Mouse (Mus musculus): Measurements from ENCODE around the gene Usp42. TPM values are rescaled to one million over a fixed set of nuclear protein-coding genes. Genes with fewer than 3 reads are reported as not detected.

Usp42 gene
- total RNA-seq (2021): 10 to 100 TPM in 1 of 2 experiments, 1 to 10 TPM in 1; 9.7 to 11.3 TPM

- DNase-seq: peak; percentile 97
- intact Hi-C loops (cut with DNase I): loop anchor here (2.0 kb wide), 1 partner anchor 184 kb away; no protein-coding TSS in a partner anchor
Measured at GRCm38 (mm10) chr5:143732180-143732891, at the start of gene Usp42. TSS of gene Usp42 (minus strand) at chr5:143732280.

GRCm38 (mm10) chr5:143760508-143760907 is 28.4 kb upstream of the Usp42 start:
- intact Hi-C loops (cut with DNase I): no loop called here
- no peak for DNase-seq

GRCm38 (mm10) chr5:143759554-143759953 is 27.5 kb upstream of the Usp42 start:
- intact Hi-C loops (cut with DNase I): no loop called here
- no peak for DNase-seq

GRCm38 (mm10) chr5:143757755-143758443 is 25.8 kb upstream of the Usp42 start:
- peak; percentile 91 for DNase-seq
- intact Hi-C loops (cut with DNase I): no loop called here

GRCm38 (mm10) chr5:143755529-143756141 is 23.6 kb upstream of the Usp42 start:
- no peak for DNase-seq
- intact Hi-C loops (cut with DNase I): no loop called here

- intact Hi-C loops (cut with DNase I): no loop called here
Measured at GRCm38 (mm10) chr5:143749630-143750208, 17.6 kb upstream of the Usp42 start.

GRCm38 (mm10) chr5:143731483-143732112 is 482 bp downstream of the Usp42 start:
- intact Hi-C loops (cut with DNase I): loop anchor here (2.0 kb wide), 1 partner anchor 185 kb away; no protein-coding TSS in a partner anchor
- peak; percentile 34 to 40 for DNase-seq

More at GRCm38 (mm10) chr5:143749630-143750208, 17.6 kb upstream of the Usp42 start:
- DNase-seq: no peak

GRCm38 (mm10) chr5:143730915-143731314 is 1.2 kb downstream of the Usp42 start:
- intact Hi-C loops (cut with DNase I): no loop called here
- no peak for DNase-seq

- intact Hi-C loops (cut with DNase I): no loop called here
- no peak for DNase-seq
Measured at GRCm38 (mm10) chr5:143721962-143722361, 10.1 kb downstream of the Usp42 start.

- no peak for DNase-seq
- intact Hi-C loops (cut with DNase I): loop anchor here (5.0 kb wide), 1 partner anchor 280 kb away; no protein-coding TSS in a partner anchor
Measured at GRCm38 (mm10) chr5:143712011-143712800, 19.9 kb downstream of the Usp42 start.

GRCm38 (mm10) chr5:143711326-143711725 is 20.8 kb downstream of the Usp42 start:
- peak; percentile 78 to 82 for DNase-seq
- intact Hi-C loops (cut with DNase I): loop anchor here (1.0 to 5.0 kb wide), 2 partner anchors 143 to 279 kb away; no protein-coding TSS in a partner anchor

- no peak for DNase-seq
- intact Hi-C loops (cut with DNase I): loop anchor here (5.0 kb wide), 1 partner anchor 85 kb away; the partner anchor contains the start of gene Cyth3
Measured at GRCm38 (mm10) chr5:143706822-143707200, 25.3 kb downstream of the Usp42 start.

GRCm38 (mm10) chr5:143706030-143706821 is 25.9 kb downstream of the Usp42 start:
- intact Hi-C loops (cut with DNase I): loop anchor here (5.0 kb wide), 1 partner anchor 84 kb away; the partner anchor contains the start of gene Cyth3
- DNase-seq: peak in 1 of 2 experiments; percentile 26

GRCm38 (mm10) chr5:143705659-143705982 is 26.5 kb downstream of the Usp42 start:
- intact Hi-C loops (cut with DNase I): loop anchor here (5.0 kb wide), 1 partner anchor 83 kb away; the partner anchor contains the start of gene Cyth3
- DNase-seq: no peak

- intact Hi-C loops (cut with DNase I): loop anchor here (5.0 kb wide), 1 partner anchor 83 kb away; the partner anchor contains the start of gene Cyth3
- peak in 1 of 2 experiments; percentile 26 for DNase-seq
Measured at GRCm38 (mm10) chr5:143704875-143705658, 27.0 kb downstream of the Usp42 start.

- no peak for DNase-seq
- intact Hi-C loops (cut with DNase I): no loop called here
Measured at GRCm38 (mm10) chr5:143701074-143701473, 31.0 kb downstream of the Usp42 start.

GRCm38 (mm10) chr5:143700247-143700646 is 31.8 kb downstream of the Usp42 start:
- intact Hi-C loops (cut with DNase I): no loop called here

GRCm38 (mm10) chr5:143698454-143698853 is 33.6 kb downstream of the Usp42 start:
- DNase-seq: no peak
- intact Hi-C loops (cut with DNase I): no loop called here

More at GRCm38 (mm10) chr5:143700247-143700646, 31.8 kb downstream of the Usp42 start:
- no peak for DNase-seq

Data from heart, postnatal 10 days (tissue).